ENCODE assay signal across 29 mouse cellular contexts in genomic region chr10:99580191-99580590, GRCm38 (mm10).
DNase-seq lines count a peak whose midpoint lies in the region; ATAC-seq and TF ChIP-seq lines count a peak whose summit lies in the region.
"Had no signal": no experiment of that assay in that cellular context is flagged by ENCODE, and none has a peak within 500 bp of the region (broad histone marks: within the 10 kb centered on the region; RNA-seq: fewer than 3 reads in every experiment).

No protein-coding gene starts in this region.

- no peak overlapping the region for H3K9ac ChIP-seq in midbrain, postnatal 0 days (replicated peaks; ENCODE audit: low read length, poor library complexity, severe bottlenecking)
- H3K9ac ChIP-seq: embryonic facial prominence, embryonic 15.5 days; forebrain, postnatal 0 days; heart, embryonic 12.5 days; heart, embryonic 15.5 days; hindbrain, embryonic 12.5 days; hindbrain, embryonic 15.5 days had no signal

- no peaks in the 10 kb centered on the region for H3K9me3 ChIP-seq in midbrain, embryonic 10.5 days (replicated peaks)
- H3K9me3 ChIP-seq in midbrain, postnatal 0 days (ENCODE audit: low read length) = no peaks in the 10 kb centered on the region
- H3K9me3 ChIP-seq in limb, embryonic 10.5 days (replicated peaks) = no peaks in the 10 kb centered on the region
- H3K9me3 ChIP-seq: embryonic facial prominence, embryonic 15.5 days; heart, embryonic 12.5 days; heart, embryonic 15.5 days; hindbrain, embryonic 12.5 days; hindbrain, embryonic 15.5 days had no signal

- H3K4me1 ChIP-seq in midbrain, embryonic 10.5 days = peaks cover 21% of the 10 kb centered on the region
- H3K4me1 ChIP-seq in midbrain, postnatal 0 days (ENCODE audit: insufficient read depth, low read length) = peaks cover 4% of the 10 kb centered on the region; the same call in 1 of the 2 replicates
- H3K4me1 ChIP-seq in limb, embryonic 10.5 days = peaks cover 30% of the 10 kb centered on the region
- H3K4me1 ChIP-seq: embryonic facial prominence, embryonic 15.5 days; heart, embryonic 15.5 days had no signal

- DNase-seq in midbrain, embryonic 10.5 days (ENCODE audit: low spot score) = peak; percentile 31
- DNase-seq in midbrain, postnatal 0 days (ENCODE audit: low spot score) = no peak
- DNase-seq in retina, postnatal 1 day = peak; percentile 8
- DNase-seq in retina, embryonic 14.5 days (ENCODE audit: low spot score) = no peak
- DNase-seq in embryo, embryonic 9.5 days (ENCODE audit: extremely low spot score) = peak; percentile 42
- DNase-seq in limb, embryonic 10.5 days (ENCODE audit: low spot score) = no peak
- DNase-seq in thymus, postnatal 14 days = no peak
- DNase-seq: adrenal gland, postnatal 10 days; adrenal gland, postnatal 36 days; B cell, adult 2 months; cerebellum, adult 2 months; cerebellum, adult 9-11 months; cerebellum, postnatal 25 days; forebrain, postnatal 0 days; gastrocnemius, adult 2 months; gastrocnemius, postnatal 14 days; heart, adult 18-20 months; heart, postnatal 10 days; heart, postnatal 36 days had no signal

- ATAC-seq in midbrain, postnatal 0 days (ENCODE audit: low FRiP score) = no peak
- no peak for ATAC-seq in granulocyte monocyte progenitor cell, adult 5-6 weeks (replicated peaks; ENCODE audit: poor library complexity, severe bottlenecking)
- ATAC-seq: forebrain, embryonic 14.5 days; forebrain, postnatal 0 days; Patski had no signal

- no peak overlapping the region for H3K27ac ChIP-seq in midbrain, embryonic 10.5 days (replicated peaks)
- no peak overlapping the region for H3K27ac ChIP-seq in midbrain, postnatal 0 days (ENCODE audit: low read depth, low read length)
- peak overlapping the region; percentile 16; the same call in 1 of the 2 replicates for H3K27ac ChIP-seq in limb, embryonic 10.5 days
- H3K27ac ChIP-seq: embryonic facial prominence, embryonic 15.5 days; gastrocnemius, adult 2 months; heart, embryonic 15.5 days; hindbrain, embryonic 12.5 days; hindbrain, embryonic 15.5 days had no signal

- WGBS in midbrain, embryonic 10.5 days = 47% methylated on average over 8 of the region's 8 CpGs
- WGBS in midbrain, postnatal 0 days = 29% methylated on average over 8 of the region's 8 CpGs
- 2% methylated on average over 8 of the region's 8 CpGs for WGBS in limb, embryonic 10.5 days

- H3K36me3 ChIP-seq in midbrain, embryonic 10.5 days = no peaks in the 10 kb centered on the region
- no peaks in the 10 kb centered on the region for H3K36me3 ChIP-seq in midbrain, postnatal 0 days (ENCODE audit: insufficient read depth, low read length)
- H3K36me3 ChIP-seq in limb, embryonic 10.5 days = no peaks in the 10 kb centered on the region
- H3K36me3 ChIP-seq: embryonic facial prominence, embryonic 15.5 days; G1E; heart, embryonic 12.5 days; heart, embryonic 15.5 days; hindbrain, embryonic 12.5 days; hindbrain, embryonic 15.5 days had no signal

- H3K4me3 ChIP-seq in midbrain, embryonic 10.5 days = no peak overlapping the region
- H3K4me3 ChIP-seq in midbrain, postnatal 0 days (ENCODE audit: low read depth, low read length) = no peak overlapping the region
- no peak overlapping the region for H3K4me3 ChIP-seq in limb, embryonic 10.5 days
- H3K4me3 ChIP-seq: embryonic facial prominence, embryonic 15.5 days; gastrocnemius, adult 2 months; heart, embryonic 12.5 days; heart, embryonic 15.5 days; hindbrain, embryonic 12.5 days; hindbrain, embryonic 15.5 days had no signal

- no peak for TF ChIP-seq CTCF in midbrain, postnatal 0 days (IDR thresholded peaks at IDR 0.05)

- H3K4me2 ChIP-seq in midbrain, postnatal 0 days (ENCODE audit: low read depth, low read length, poor library complexity, severe bottlenecking) = no peak overlapping the region
- H3K4me2 ChIP-seq: embryonic facial prominence, embryonic 15.5 days; heart, embryonic 12.5 days; heart, embryonic 15.5 days; hindbrain, embryonic 12.5 days; hindbrain, embryonic 15.5 days had no signal

- 0 out of 2 replicates have a peak, but pooled peaks cover 9% of the 10 kb centered on the region for H3K27me3 ChIP-seq in midbrain, embryonic 10.5 days (ENCODE audit: low read depth, poor library complexity, severe bottlenecking)
- H3K27me3 ChIP-seq in midbrain, postnatal 0 days (ENCODE audit: insufficient read depth, low read length) = no peaks in the 10 kb centered on the region
- no peaks in the 10 kb centered on the region for H3K27me3 ChIP-seq in limb, embryonic 10.5 days (ENCODE audit: low read depth, poor library complexity, severe bottlenecking)
- H3K27me3 ChIP-seq: CH12.LX; embryonic facial prominence, embryonic 15.5 days; heart, embryonic 12.5 days; heart, embryonic 15.5 days; hindbrain, embryonic 12.5 days; hindbrain, embryonic 15.5 days; Patski had no signal

Comparison
In these comparisons a context has a peak if more than half of its experiments do, and no peak if none do; other contexts are left out.
1. DNase-seq: peak in midbrain, embryonic 10.5 days (single experiment), retina, postnatal 1 day (single experiment) and embryo, embryonic 9.5 days (single experiment); none in midbrain, postnatal 0 days (single experiment), retina, embryonic 14.5 days (single experiment), limb, embryonic 10.5 days (single experiment) and thymus, postnatal 14 days (single experiment).